Mouse (Mus musculus) kidney, adult 2 months (tissue): ENCODE data around the gene Zfyve19.

Source experiments
- CTCF ChIP-seq: fragments of 200-500 bp; conservative IDR thresholded peaks from 2 replicates; pipeline ENCODE4 v1.5.1; 2011; ENCODE audit warnings: low read depth, mild to moderate bottlenecking, control low read depth, low read length, moderate library complexity, mixed read lengths; ENCODE audit not compliant: insufficient read depth, insufficient read length
- POLR2A ChIP-seq: fragments of 200-500 bp; IDR thresholded peaks from one replicate; pipeline ENCODE4 v1.6.1; 2011; ENCODE audit warnings: low read depth, low read length, control low read depth

- no peak for TF ChIP-seq CTCF
- no peak for TF ChIP-seq POLR2A
These were observed 38.1 kb upstream of the Zfyve19 start for GRCm38 (mm10) chr2:119170282-119170681.
